Mouse (Mus musculus) liver, adult 2 months (tissue): ENCODE measurements around the gene Vars2. TPM values are rescaled to one million over a fixed set of nuclear protein-coding genes. Genes with fewer than 3 reads are reported as not detected.

Experiments
- DNase-seq: peaks from one replicate; pipeline ENCODE4 v3.0.0-alpha.2; 2011; ENCODE audit warnings: low read depth, low spot score; ENCODE audit errors: extremely low read depth
- H3K27ac ChIP-seq: fragments of 200-500 bp; replicated peaks from 2 replicates; pipeline ENCODE4 v1.5.1; 2012; ENCODE audit warnings: low read depth, mild to moderate bottlenecking, control low read depth, inconsistent platforms, low read length; ENCODE audit not compliant: insufficient read depth
- H3K27me3 ChIP-seq: fragments of 200-500 bp; 2 replicates; pipeline ENCODE4 v1.6.1; 2012; ENCODE audit warnings: mild to moderate bottlenecking, moderate library complexity, low read length, inconsistent platforms; ENCODE audit not compliant: control insufficient read depth, insufficient read depth
- H3K36me3 ChIP-seq: fragments of 200-500 bp; 2 replicates; pipeline ENCODE4 v1.6.1; 2012; ENCODE audit warnings: low read length, inconsistent platforms; ENCODE audit not compliant: control insufficient read depth, insufficient read depth
- H3K4me1 ChIP-seq: fragments of 200-500 bp; 2 replicates; pipeline ENCODE4 v1.6.1; 2011; ENCODE audit warnings: low read length; ENCODE audit not compliant: control insufficient read depth, insufficient read depth
- H3K4me3 ChIP-seq: fragments of 200-500 bp; 2 replicates; pipeline ENCODE4 v1.5.1; 2011; ENCODE audit warnings: low read depth, mild to moderate bottlenecking, control low read depth, low read length, moderate library complexity; ENCODE audit not compliant: insufficient read depth
- H3K79me2 ChIP-seq: fragments of 200-500 bp; 2 replicates; pipeline ENCODE4 v1.6.1; 2012; ENCODE audit warnings: inconsistent platforms, mild to moderate bottlenecking, low read length, moderate library complexity; ENCODE audit not compliant: control insufficient read depth, insufficient read depth
- H3K9ac ChIP-seq: fragments of 200-500 bp; 2 replicates; pipeline ENCODE4 v1.6.1; 2012; ENCODE audit warnings: low read depth, mild to moderate bottlenecking, control low read depth, inconsistent platforms, low read length
- CTCF ChIP-seq: fragments of 200-500 bp; IDR thresholded peaks from 2 replicates; pipeline ENCODE4 v1.5.1; 2011; ENCODE audit warnings: low read depth, low read length, control low read depth
- POLR2A ChIP-seq: fragments of 200-500 bp; IDR thresholded peaks from 2 replicates; pipeline ENCODE4 v1.6.1; 2011; ENCODE audit warnings: low read length, control low read depth; ENCODE audit not compliant: insufficient read depth; ENCODE audit errors: extremely low read depth
- WGBS: fragments of 180-500 bp; shearing (Covaris S2); methylation state at CpG from one replicate; pipeline ENCODE4 v1.1.7; 2018; 5-methylcytosine and 5-hydroxymethylcytosine counted together
- polyA plus RNA-seq: library from polyadenylated mRNA; depleted of rRNA; stranded (reverse); fragments of >200 nt; gene quantifications from 2 replicates; pipeline ENCODE4 v1.2.3, GENCODE M21; 2012
- total RNA-seq: library from RNA; depleted of rRNA; stranded (reverse); fragments of >200 nt; gene quantifications from 2 replicates; pipeline ENCODE4 v1.2.3, GENCODE M21; 2014

Gene Vars2
- total and polyA plus RNA-seq, 2 experiments = 6.6 to 29.6 TPM

- Histone ChIP-seq H3K27ac (no peak overlapping the region), H3K9ac (no peak overlapping the region), H3K4me1 (no peaks in the 10 kb centered on the region), H3K36me3 (peaks cover 4% of the 10 kb centered on the region; the same call in 1 of the 2 replicates), H3K4me3 (no peak overlapping the region), H3K79me2 (no peaks in the 10 kb centered on the region), H3K27me3 (no peaks in the 10 kb centered on the region)
- 86% methylated on average over 2 of the region's 2 CpGs for WGBS
- DNase-seq = no peak
- TF ChIP-seq POLR2A (no peak), CTCF (no peak)
These were observed 14.3 kb downstream of the Vars2 start for GRCm38 (mm10) chr17:35653086-35653485.

DNA sequence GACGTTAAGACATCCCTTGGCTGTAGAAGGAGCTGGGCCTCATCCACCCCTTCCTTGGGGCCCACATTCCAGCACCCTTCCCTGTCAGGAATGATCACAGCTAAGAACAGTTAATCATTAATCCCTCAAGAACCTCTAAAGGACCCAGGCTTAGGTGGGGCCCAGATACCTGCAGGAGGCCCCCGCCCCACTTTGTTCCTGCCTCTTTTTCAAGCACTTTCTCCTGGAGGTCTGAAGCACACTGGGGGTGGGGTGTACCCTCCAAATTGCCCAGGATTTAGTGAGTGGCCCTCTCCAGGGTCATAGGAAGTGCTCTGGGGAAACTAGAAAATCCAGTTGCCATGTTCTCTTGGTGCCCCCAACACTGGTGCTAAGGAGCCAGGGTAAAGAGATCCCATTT is 18.0 kb downstream of the Vars2 start:
- no peak for TF ChIP-seq CTCF
- TF ChIP-seq POLR2A = no peak

GRCm38 (mm10) chr17:35643609-35644236 is 23.7 kb downstream of the Vars2 start, which contains the start of gene Mucl3:
Mucl3 (minus strand) TSS chr17:35643695.
- 62% methylated on average over 13 of the region's 13 CpGs for WGBS
- DNase-seq = no peak

More for the DNA sequence above, 18.0 kb downstream of the Vars2 start:
- no peak for DNase-seq
- no peaks in the 10 kb centered on the region for H3K36me3 ChIP-seq
- no peak overlapping the region for H3K9ac ChIP-seq
- H3K4me3 ChIP-seq = no peak overlapping the region
- H3K79me2 ChIP-seq = no peaks in the 10 kb centered on the region
- no peaks in the 10 kb centered on the region for H3K4me1 ChIP-seq
- no peak overlapping the region for H3K27ac ChIP-seq
- H3K27me3 ChIP-seq = no peaks in the 10 kb centered on the region
- WGBS = 58% methylated on average over 2 of the region's 2 CpGs

GRCm38 (mm10) chr17:35639352-35639751 is 28.0 kb downstream of the Vars2 start:
- peaks cover 3% of the 10 kb centered on the region; the same call in 1 of the 2 replicates for H3K27me3 ChIP-seq

More at GRCm38 (mm10) chr17:35643609-35644236, 23.7 kb downstream of the Vars2 start, which contains the start of gene Mucl3:
- H3K79me2 ChIP-seq = no peaks in the 10 kb centered on the region
- TF ChIP-seq CTCF (no peak), POLR2A (no peak)
- no peak within 1 kb of the TSS for H3K4me3 ChIP-seq
- no peaks in the 10 kb centered on the region for H3K4me1 ChIP-seq
- H3K27ac ChIP-seq = no peak within 1 kb of the TSS
- H3K36me3 ChIP-seq = no peaks in the 10 kb centered on the region
- H3K9ac ChIP-seq = no peak within 1 kb of the TSS
- H3K27me3 ChIP-seq = no peaks in the 10 kb centered on the region

GRCm38 (mm10) chr17:35638475-35639190 is 28.8 kb downstream of the Vars2 start:
- WGBS = 27% methylated on average over 14 of the region's 14 CpGs
- DNase-seq = peak; percentile 35
- H3K27me3 ChIP-seq = peaks cover 3% of the 10 kb centered on the region; the same call in 1 of the 2 replicates
- H3K4me3 ChIP-seq = no peak overlapping the region
- no peak overlapping the region for H3K27ac ChIP-seq
- TF ChIP-seq POLR2A = no peak
- H3K36me3 ChIP-seq = no peaks in the 10 kb centered on the region
- H3K9ac ChIP-seq = no peak overlapping the region
- no peaks in the 10 kb centered on the region for H3K79me2 ChIP-seq
- no peaks in the 10 kb centered on the region for H3K4me1 ChIP-seq

More at GRCm38 (mm10) chr17:35639352-35639751, 28.0 kb downstream of the Vars2 start:
- TF ChIP-seq CTCF (no peak), POLR2A (no peak)
- DNase-seq = no peak
- Histone ChIP-seq H3K79me2 (no peaks in the 10 kb centered on the region), H3K4me3 (no peak overlapping the region), H3K36me3 (no peaks in the 10 kb centered on the region), H3K27ac (no peak overlapping the region), H3K4me1 (no peaks in the 10 kb centered on the region), H3K9ac (no peak overlapping the region)
- 65% methylated on average over 6 of the region's 6 CpGs for WGBS
